Mouse (Mus musculus): Measurements from ENCODE around the gene 4930442H23Rik. TPM values are rescaled to one million over a fixed set of nuclear protein-coding genes. Genes with fewer than 3 reads are reported as not detected.

4930442H23Rik gene
- total RNA-seq, 1 experiment from 2014 or later = not detected

Other genes with a start within 250 kb of the 4930442H23Rik start
- 5.9 and 6.2 TPM in 2 replicates for gene Gng7, start 168.9 kb downstream of the 4930442H23Rik start, total RNA-seq (2021)
- 2.1 and 2.3 TPM in 2 replicates for gene Diras1, start 158.2 kb downstream of the 4930442H23Rik start, total RNA-seq (2021)
- gene Slc39a3, start 146.4 kb downstream of the 4930442H23Rik start, total RNA-seq (2021) = 30.3 and 30.5 TPM in 2 replicates
- gene Sgta, start 123.7 kb downstream of the 4930442H23Rik start, total RNA-seq (2021) = 212 and 215 TPM in 2 replicates
- 56.0 and 60.6 TPM in 2 replicates for gene Thop1, start 113.8 kb downstream of the 4930442H23Rik start, total RNA-seq (2021)
- 2.5 and 26.5 TPM in 2 replicates for gene Creb3l3, start 85.0 kb downstream of the 4930442H23Rik start, total RNA-seq (2021)
- gene Map2k2, start 77.9 kb downstream of the 4930442H23Rik start, total RNA-seq (2021) = 161 and 163 TPM in 2 replicates
- 66.9 and 73.8 TPM in 2 replicates for gene Zbtb7a, start 48.6 kb downstream of the 4930442H23Rik start, total RNA-seq (2021)
- 27.3 and 28.3 TPM in 2 replicates for gene Pias4, start 15.9 kb downstream of the 4930442H23Rik start, total RNA-seq (2021)
- gene Eef2, start 7.2 kb downstream of the 4930442H23Rik start, total RNA-seq (2021) = 1,390 and 1,511 TPM in 2 replicates
- 58.3 and 62.2 TPM in 2 replicates for gene Dapk3, start 844 bp downstream of the 4930442H23Rik start, total RNA-seq (2021)
- gene Nmrk2, start 18.2 kb upstream of the 4930442H23Rik start, total RNA-seq (2021) = not detected in 2 replicates
- 2.1 and 3.5 TPM in 2 replicates for gene Atcay, start 47.0 kb upstream of the 4930442H23Rik start, total RNA-seq (2021)
- 11.0 and 12.5 TPM in 2 replicates for gene Zfr2, start 49.3 kb upstream of the 4930442H23Rik start, total RNA-seq (2021)
- 2.1 and 2.9 TPM in 2 replicates for gene Matk, start 69.1 kb upstream of the 4930442H23Rik start, total RNA-seq (2021)
- 108 and 113 TPM in 2 replicates for gene Mrpl54, start 83.1 kb upstream of the 4930442H23Rik start, total RNA-seq (2021)
- gene Apba3, start 83.1 kb upstream of the 4930442H23Rik start, total RNA-seq (2021) = 95.0 and 100 TPM in 2 replicates
- 0.90 and 1.6 TPM in 2 replicates for gene Tjp3, start 107.7 kb upstream of the 4930442H23Rik start, total RNA-seq (2021)
- 38.7 and 46.9 TPM in 2 replicates for gene Pip5k1c, start 109.1 kb upstream of the 4930442H23Rik start, total RNA-seq (2021)
- 33.1 and 40.7 TPM in 2 replicates for gene Cactin, start 137.3 kb upstream of the 4930442H23Rik start, total RNA-seq (2021)
- 38.6 and 47.0 TPM in 2 replicates for gene Tbxa2r, start 144.9 kb upstream of the 4930442H23Rik start, total RNA-seq (2021)
- 4.6 and 5.1 TPM in 2 replicates for gene Gipc3, start 159.4 kb upstream of the 4930442H23Rik start, total RNA-seq (2021)
- 83.0 and 90.1 TPM in 2 replicates for gene Hmg20b, start 166.6 kb upstream of the 4930442H23Rik start, total RNA-seq (2021)
- gene Mfsd12, start 173.6 kb upstream of the 4930442H23Rik start, total RNA-seq (2021) = 15.2 and 16.3 TPM in 2 replicates
- 2.0 and 2.1 TPM in 2 replicates for gene 4930404N11Rik, start 182.0 kb upstream of the 4930442H23Rik start, total RNA-seq (2021)
- gene Fzr1, start 194.7 kb upstream of the 4930442H23Rik start, total RNA-seq (2021) = 40.5 and 43.3 TPM in 2 replicates
- 52.6 and 55.6 TPM in 2 replicates for gene Dohh, start 200.6 kb upstream of the 4930442H23Rik start, total RNA-seq (2021)
- gene Gm48551, start 200.6 kb upstream of the 4930442H23Rik start, total RNA-seq (2021) = 0.48 and 1.6 TPM in 2 replicates
- 0.64 and 2.1 TPM in 2 replicates for gene Gm48552, start 205.2 kb upstream of the 4930442H23Rik start, total RNA-seq (2021)
- 0.94 and 1.9 TPM in 2 replicates for gene Smim24, start 209.2 kb upstream of the 4930442H23Rik start, total RNA-seq (2021)

Measured in adrenal gland, postnatal 14 days (tissue).